Mouse (Mus musculus) myocyte (in vitro differentiated cells): Measurements from ENCODE around the gene Macc1. TPM values are rescaled to one million over a fixed set of nuclear protein-coding genes. Genes with fewer than 3 reads are reported as not detected.

Experiments used
- H3K27me3 ChIP-seq: one replicate; pipeline ENCODE4 v1.6.1; 2011; ENCODE audit not compliant: control insufficient read depth, insufficient read depth, insufficient read length
- H3K36me3 ChIP-seq: one replicate; pipeline ENCODE4 v1.6.1; 2011; ENCODE audit not compliant: control insufficient read depth, insufficient read depth
- H3K4me2 ChIP-seq: one replicate; pipeline ENCODE4 v1.6.1; 2011; ENCODE audit warnings: low read depth, control low read depth
- H3K4me3 ChIP-seq: one replicate; pipeline ENCODE4 v1.5.1; 2011; ENCODE audit warnings: mild to moderate bottlenecking, control low read depth, moderate library complexity
- H3K79me2 ChIP-seq: one replicate; pipeline ENCODE4 v1.6.1; 2011; ENCODE audit not compliant: control insufficient read depth, insufficient read depth
- H3ac ChIP-seq: one replicate; pipeline ENCODE4 v1.6.1; 2011; ENCODE audit not compliant: control insufficient read depth, insufficient read length
- CEBPB ChIP-seq: IDR thresholded peaks from 2 replicates; pipeline ENCODE4 v1.6.1; 2011; ENCODE audit warnings: mild to moderate bottlenecking, moderate library complexity; ENCODE audit not compliant: poor library complexity, insufficient read depth, severe bottlenecking
- E2F4 ChIP-seq: IDR thresholded peaks from one replicate; pipeline ENCODE4 v1.6.1; 2011; ENCODE audit warnings: mild to moderate bottlenecking, control low read depth, moderate library complexity; ENCODE audit not compliant: insufficient read depth
- MAX ChIP-seq: IDR thresholded peaks from one replicate; pipeline ENCODE4 v1.6.1; 2011; ENCODE audit warnings: low read depth, mild to moderate bottlenecking, control low read depth
- MYOD1 ChIP-seq, 3 experiments: IDR thresholded peaks; one replicate each; pipeline ENCODE4 v1.6.1; 2011; ENCODE audit warnings: control low read depth in 2 of 3, low read depth in 2 of 3, mild to moderate bottlenecking in 2 of 3, moderate library complexity in 1 of 3; ENCODE audit not compliant: insufficient read length in 2 of 3, control insufficient read depth in 1 of 3
- MYOG ChIP-seq, 3 experiments: IDR thresholded peaks; one replicate each; pipeline ENCODE4 v1.6.1; 2011; ENCODE audit warnings: control low read depth in 2 of 3, low read depth in 2 of 3, mild to moderate bottlenecking in 2 of 3; ENCODE audit not compliant: insufficient read length in 2 of 3, control insufficient read depth in 1 of 3, insufficient read depth in 1 of 3
- POLR2A ChIP-seq: IDR thresholded peaks from one replicate; pipeline ENCODE4 v1.6.1; 2011; ENCODE audit warnings: low read depth, mild to moderate bottlenecking, control low read depth, moderate library complexity; ENCODE audit not compliant: insufficient read length
- POLR2AphosphoS2 ChIP-seq: IDR thresholded peaks from one replicate; pipeline ENCODE4 v1.6.1; 2011; ENCODE audit warnings: low read depth, control low read depth; ENCODE audit not compliant: insufficient read length
- REST ChIP-seq: IDR thresholded peaks from one replicate; pipeline ENCODE4 v1.6.1; 2011; ENCODE audit warnings: mild to moderate bottlenecking, control low read depth, moderate library complexity; ENCODE audit not compliant: insufficient read depth, insufficient read length
- SRF ChIP-seq: IDR thresholded peaks from one replicate; pipeline ENCODE4 v1.6.1; 2011; ENCODE audit warnings: low read depth; ENCODE audit not compliant: control insufficient read depth, insufficient read length
- TCF12 ChIP-seq: IDR thresholded peaks from one replicate; pipeline ENCODE4 v1.6.1; 2011; ENCODE audit warnings: mild to moderate bottlenecking, control low read depth; ENCODE audit not compliant: poor library complexity, insufficient read depth, severe bottlenecking
- TCF3 ChIP-seq: IDR thresholded peaks from one replicate; pipeline ENCODE4 v1.6.1; 2011; ENCODE audit warnings: low read depth, control low read depth; ENCODE audit not compliant: insufficient read length
- USF1 ChIP-seq: IDR thresholded peaks from one replicate; pipeline ENCODE4 v1.6.1; 2011; ENCODE audit warnings: low read depth, mild to moderate bottlenecking, control low read depth, moderate library complexity
- polyA plus RNA-seq: library from polyadenylated mRNA; unstranded; fragments of >200 nt; fragmentation: generic; extraction: Trizol; gene quantifications from one replicate; pipeline ENCODE4 v1.2.1, GENCODE M21; 2012; ENCODE audit warnings: missing spikeins

Gene Macc1
- 0.38 TPM for polyA plus RNA-seq

DNA sequence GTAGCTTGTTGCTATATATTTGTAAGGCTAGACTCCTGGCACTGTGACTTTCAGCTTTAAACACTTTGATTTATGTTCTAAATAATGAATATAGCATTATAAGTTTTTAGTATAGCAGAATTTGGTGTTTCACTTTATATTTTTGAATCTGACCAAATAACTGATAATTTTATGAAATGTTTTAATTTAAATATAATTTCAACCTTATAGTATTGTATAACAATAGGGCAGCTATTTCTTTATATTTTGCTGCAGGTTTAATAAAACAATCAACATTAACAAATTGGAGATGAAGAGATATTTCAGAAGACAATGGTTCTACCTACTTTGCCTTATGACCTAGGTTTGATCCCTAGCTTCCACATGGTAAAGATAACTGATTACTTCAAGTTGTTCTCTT lies at the start of gene Macc1:
Gene Macc1 (plus strand): TSS at position 301 of the 400 bp plus-strand sequence.
- no peak within 1 kb of the TSS for H3K4me3 ChIP-seq
- TF ChIP-seq MYOG (IDR thresholded peaks at IDR 0.05; ENCODE audit: control insufficient read depth in 1 of 3, insufficient read depth in 1 of 3, insufficient read length in 2 of 3, low read depth in 2 of 3) (no peak), REST (no peak), TCF12 (no peak), MYOD1 (IDR thresholded peaks at IDR 0.05; ENCODE audit: control insufficient read depth in 1 of 3, insufficient read length in 2 of 3, low read depth in 2 of 3) (no peak), MAX (no peak), POLR2AphosphoS2 (no peak), SRF (no peak), CEBPB (no peak), POLR2A (no peak), E2F4 (no peak), USF1 (no peak), TCF3 (no peak)
- H3ac ChIP-seq: no peak within 1 kb of the TSS
- no peaks in the 10 kb centered on the region for H3K79me2 ChIP-seq
- no peaks in the 10 kb centered on the region for H3K36me3 ChIP-seq
- peak within 1 kb of the TSS; percentile 31 for H3K4me2 ChIP-seq
- no peaks in the 10 kb centered on the region for H3K27me3 ChIP-seq

DNA sequence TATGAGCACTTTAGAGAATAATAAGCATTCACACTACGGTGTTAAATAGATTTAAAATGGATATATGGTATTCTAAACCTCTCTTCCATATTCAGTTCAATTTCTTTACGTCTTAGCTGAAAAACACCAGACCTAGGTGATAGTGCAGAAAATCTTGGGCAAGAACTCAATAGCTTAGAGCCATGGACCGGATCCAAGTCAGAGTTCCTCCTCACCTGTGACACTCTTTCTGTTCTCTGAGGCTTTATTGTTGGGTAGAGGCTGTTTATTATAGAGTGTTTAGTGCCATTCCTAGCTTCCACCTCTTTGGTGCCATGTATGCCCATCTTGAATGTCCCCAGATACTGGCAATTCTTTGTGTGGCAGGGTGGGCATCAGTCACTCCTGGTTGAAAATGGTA lies 49.6 kb upstream of the Macc1 start:
- Histone ChIP-seq H3K27me3 (no peaks in the 10 kb centered on the region), H3K36me3 (no peaks in the 10 kb centered on the region), H3K79me2 (no peaks in the 10 kb centered on the region), H3K4me3 (no peak overlapping the region), H3ac (no peak overlapping the region), H3K4me2 (no peak overlapping the region)
- TF ChIP-seq MYOD1 (IDR thresholded peaks at IDR 0.05; ENCODE audit: control insufficient read depth in 1 of 3, insufficient read length in 2 of 3, low read depth in 2 of 3) (no peak), CEBPB (no peak), TCF3 (no peak), E2F4 (no peak), SRF (no peak), REST (no peak), POLR2A (no peak), MAX (no peak), POLR2AphosphoS2 (no peak), USF1 (no peak), MYOG (IDR thresholded peaks at IDR 0.05; ENCODE audit: control insufficient read depth in 1 of 3, insufficient read depth in 1 of 3, insufficient read length in 2 of 3, low read depth in 2 of 3) (no peak), TCF12 (no peak)

- no peaks in the 10 kb centered on the region for H3K36me3 ChIP-seq
- no peaks in the 10 kb centered on the region for H3K79me2 ChIP-seq
- TF ChIP-seq REST (no peak), MAX (no peak), MYOD1 (IDR thresholded peaks at IDR 0.05; ENCODE audit: control insufficient read depth in 1 of 3, insufficient read length in 2 of 3, low read depth in 2 of 3) (no peak), CEBPB (no peak), MYOG (IDR thresholded peaks at IDR 0.05; ENCODE audit: control insufficient read depth in 1 of 3, insufficient read depth in 1 of 3, insufficient read length in 2 of 3, low read depth in 2 of 3) (no peak), USF1 (no peak), POLR2AphosphoS2 (no peak), TCF3 (no peak), SRF (no peak), E2F4 (no peak), POLR2A (no peak), TCF12 (no peak)
- H3K4me2 ChIP-seq: no peak overlapping the region
- H3K27me3 ChIP-seq: no peaks in the 10 kb centered on the region
- no peak overlapping the region for H3K4me3 ChIP-seq
- H3ac ChIP-seq: no peak overlapping the region
Measured at GRCm38 (mm10) chr12:119268723-119269122, 45.3 kb upstream of the Macc1 start.

- TF ChIP-seq CEBPB: no peak
- no peak for TF ChIP-seq MYOD1 (IDR thresholded peaks at IDR 0.05; ENCODE audit: control insufficient read depth in 1 of 3, insufficient read length in 2 of 3, low read depth in 2 of 3)
- no peak for TF ChIP-seq USF1
- TF ChIP-seq TCF3: no peak
- TF ChIP-seq MAX: no peak
- no peak for TF ChIP-seq TCF12
- TF ChIP-seq POLR2A: no peak
- no peak for TF ChIP-seq POLR2AphosphoS2
- no peak for TF ChIP-seq SRF
- no peak for TF ChIP-seq REST
- no peak for TF ChIP-seq E2F4
- TF ChIP-seq MYOG (IDR thresholded peaks at IDR 0.05; ENCODE audit: control insufficient read depth in 1 of 3, insufficient read depth in 1 of 3, insufficient read length in 2 of 3, low read depth in 2 of 3): no peak
Measured at GRCm38 (mm10) chr12:119270036-119270435, 44.0 kb upstream of the Macc1 start.

DNA sequence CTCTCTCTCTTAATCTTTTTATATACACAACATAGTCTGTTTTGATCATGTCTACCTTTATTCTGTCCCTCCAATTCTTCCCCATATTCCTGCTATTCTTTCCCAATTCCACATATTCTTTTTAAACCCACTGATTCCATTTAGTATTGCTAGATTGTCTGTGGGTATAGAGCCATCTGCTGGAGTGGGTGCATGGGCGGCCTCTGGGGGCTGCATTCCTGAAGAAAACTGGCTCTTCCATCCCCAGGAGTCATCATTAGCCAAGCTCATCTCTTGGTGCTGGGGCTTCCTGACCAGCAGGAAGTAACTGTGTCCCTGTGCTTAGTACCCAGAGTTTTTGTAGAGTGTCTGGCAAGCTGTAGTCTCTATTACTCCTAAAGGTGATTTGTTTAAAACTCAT lies 42.1 kb upstream of the Macc1 start:
- H3K79me2 ChIP-seq: no peaks in the 10 kb centered on the region
- no peaks in the 10 kb centered on the region for H3K27me3 ChIP-seq
- H3ac ChIP-seq: no peak overlapping the region
- H3K36me3 ChIP-seq: no peaks in the 10 kb centered on the region
- TF ChIP-seq TCF12: no peak
- TF ChIP-seq USF1: no peak
- TF ChIP-seq MYOD1 (IDR thresholded peaks at IDR 0.05; ENCODE audit: control insufficient read depth in 1 of 3, insufficient read length in 2 of 3, low read depth in 2 of 3): no peak
- TF ChIP-seq SRF: no peak
- no peak for TF ChIP-seq MYOG (IDR thresholded peaks at IDR 0.05; ENCODE audit: control insufficient read depth in 1 of 3, insufficient read depth in 1 of 3, insufficient read length in 2 of 3, low read depth in 2 of 3)
- TF ChIP-seq MAX: no peak
- TF ChIP-seq TCF3: no peak
- TF ChIP-seq POLR2AphosphoS2: no peak
- no peak for TF ChIP-seq REST
- no peak for TF ChIP-seq CEBPB
- TF ChIP-seq POLR2A: no peak
- TF ChIP-seq E2F4: no peak
- H3K4me3 ChIP-seq: no peak overlapping the region
- H3K4me2 ChIP-seq: no peak overlapping the region

More at GRCm38 (mm10) chr12:119270036-119270435, 44.0 kb upstream of the Macc1 start:
- Histone ChIP-seq H3K36me3 (no peaks in the 10 kb centered on the region), H3K4me3 (no peak overlapping the region), H3K4me2 (no peak overlapping the region), H3K79me2 (no peaks in the 10 kb centered on the region), H3ac (no peak overlapping the region), H3K27me3 (no peaks in the 10 kb centered on the region)
